8 mouse cellular contexts compared by ENCODE assay signal in genomic region chr11:96823880-96824782, GRCm38 (mm10). TPM values are rescaled to one million over a fixed set of nuclear protein-coding genes. Genes with fewer than 3 reads are reported as not detected.
DNase-seq lines count a peak whose midpoint lies in the region; ATAC-seq lines count a peak whose summit lies in the region.

No protein-coding gene starts in this region.

- peak; percentile 98 for ATAC-seq in inflammation-experienced regulatory T-cells, adult 6 months

- H3K9me3 ChIP-seq in megakaryocyte, embryonic 14.5 days = no peaks in the 10 kb centered on the region

- peaks cover 81% of the 10 kb centered on the region for H3K4me1 ChIP-seq in megakaryocyte, embryonic 14.5 days

- peak; percentile 95 to 96 for DNase-seq in adrenal gland, adult (ENCODE audit: inconsistent age in 2 of 2, low spot score in 1 of 2)
- DNase-seq in embryo, embryonic 10 days (ENCODE audit: low spot score) = peak; percentile 97
- DNase-seq in gastrocnemius, postnatal 10 days = peak; percentile 68
- peak; percentile 88 to 91 for DNase-seq in left cerebral cortex, adult 9 months (ENCODE audit: low spot score in 2 of 2)
- DNase-seq in right cerebral cortex, adult 2 months (ENCODE audit: low spot score in 2 of 2) = peak; percentile 87 to 88
- DNase-seq in urinary bladder, postnatal 10 days (ENCODE audit: low spot score) = peak; percentile 39

- H3K27me3 ChIP-seq in megakaryocyte, embryonic 14.5 days (replicated peaks) = no peaks in the 10 kb centered on the region

- H3K36me3 ChIP-seq in megakaryocyte, embryonic 14.5 days (replicated peaks; ENCODE audit: low read length) = peaks cover 76% of the 10 kb centered on the region

- H3K4me3 ChIP-seq in megakaryocyte, embryonic 14.5 days (replicated peaks) = peak overlapping the region; percentile 91

RNA-seq across cellular contexts. Expression of gene Nfe2l1, which starts 5.6 kb away (rescaled TPM):
- 100 to 1,000 TPM; 194 to 201 TPM for total RNA-seq in gastrocnemius, postnatal 10 days (2021)
- polyA plus RNA-seq in inflammation-experienced regulatory T-cells, adult 6 months (2017; shearing (Covaris generic)) = 10 to 100 TPM; 17.8 to 21.4 (median 20.7) TPM
- 28.9 and 34.9 TPM in 2 replicates for polyA plus RNA-seq in megakaryocyte, embryonic 14.5 days (2012; ENCODE audit: insufficient read depth, low replicate concordance)

RNA-seq across cellular contexts. Expression of gene Copz2, which starts 25.5 kb away (rescaled TPM):
- 10 to 100 TPM; 47.2 to 55.1 TPM for total RNA-seq in gastrocnemius, postnatal 10 days (2021)
- polyA plus RNA-seq in inflammation-experienced regulatory T-cells, adult 6 months (2017; shearing (Covaris generic)) = not detected
- polyA plus RNA-seq in megakaryocyte, embryonic 14.5 days (2012; ENCODE audit: insufficient read depth, low replicate concordance) = 3.4 TPM in 1 of 2 replicates, not detected in the other

RNA-seq across cellular contexts. Expression of gene Cbx1, which starts 35.2 kb away (rescaled TPM):
- total RNA-seq in gastrocnemius, postnatal 10 days (2021) = 10 to 100 TPM; 45.4 to 58.1 TPM
- polyA plus RNA-seq in inflammation-experienced regulatory T-cells, adult 6 months (2017; shearing (Covaris generic)) = 10 to 100 TPM; 52.0 to 73.0 (median 54.7) TPM
- 12.8 and 33.7 TPM in 2 replicates for polyA plus RNA-seq in megakaryocyte, embryonic 14.5 days (2012; ENCODE audit: insufficient read depth, low replicate concordance)

RNA-seq across cellular contexts. Expression of gene Snx11, which starts 46.8 kb away (rescaled TPM):
- 10 to 100 TPM; 10.5 to 11.6 TPM for total RNA-seq in gastrocnemius, postnatal 10 days (2021)
- 10 to 100 TPM; 21.7 to 24.6 (median 23.0) TPM for polyA plus RNA-seq in inflammation-experienced regulatory T-cells, adult 6 months (2017; shearing (Covaris generic))
- polyA plus RNA-seq in megakaryocyte, embryonic 14.5 days (2012; ENCODE audit: insufficient read depth, low replicate concordance) = 6.3 and 9.8 TPM in 2 replicates

Comparison
In these comparisons a context has a peak if more than half of its experiments do, and no peak if none do; other contexts are left out.
1. Peak in every context shown above with its lines: DNase-seq, ATAC-seq and H3K4me3 ChIP-seq.
2. DNase-seq: peak in every context shown above with its lines; median percentile 97 in embryo, embryonic 10 days; 96 in adrenal gland, adult; 90 in left cerebral cortex, adult 9 months; 88 in right cerebral cortex, adult 2 months; 68 in gastrocnemius, postnatal 10 days; 39 in urinary bladder, postnatal 10 days.